Mouse (Mus musculus) midbrain, embryonic 11.5 days (tissue): ENCODE measurements at regions not wholly inside any gene's neighbourhood (a gene's known extent, or its start where the extent isn't known, plus 50 kb on each side); places are given as distances from the start of the nearest gene placed in this dataset.

Source experiments
- ATAC-seq: fragments of 200-750 bp; cut with Nextera tagmentation; 2 replicates; pipeline ENCODE4 v1.8.0; 2017; ENCODE audit warnings: moderate TSS enrichment, moderate library complexity; ENCODE audit not compliant: low FRiP score
- DNase-seq: peaks from one replicate; pipeline ENCODE4 v3.0.0; 2015; ENCODE audit warnings: low spot score; ENCODE audit errors: missing footprints
- H3K27ac ChIP-seq: fragments of 300-500 bp; sonication (generic); 2 replicates; pipeline ENCODE4 v1.5.1; 2014; ENCODE audit warnings: low read depth, low read length
- H3K27me3 ChIP-seq: fragments of 300-500 bp; sonication (generic); 2 replicates; pipeline ENCODE4 v1.6.1; 2014; ENCODE audit warnings: mild to moderate bottlenecking, low read length, moderate library complexity, mixed read lengths; ENCODE audit not compliant: control insufficient read depth, insufficient read depth
- H3K36me3 ChIP-seq: fragments of 300-500 bp; sonication (generic); 2 replicates; pipeline ENCODE4 v1.6.1; 2014; ENCODE audit warnings: mild to moderate bottlenecking, low read length, moderate library complexity, mixed read lengths; ENCODE audit not compliant: control insufficient read depth, insufficient read depth
- H3K4me1 ChIP-seq: fragments of 300-500 bp; sonication (generic); 2 replicates; pipeline ENCODE4 v1.6.1; 2014; ENCODE audit warnings: low read length; ENCODE audit not compliant: control insufficient read depth, insufficient read depth
- H3K4me2 ChIP-seq: fragments of 300-500 bp; sonication (generic); 2 replicates; pipeline ENCODE4 v1.6.1; 2014; ENCODE audit warnings: mild to moderate bottlenecking, moderate library complexity
- H3K4me3 ChIP-seq: fragments of 300-500 bp; sonication (generic); 2 replicates; pipeline ENCODE4 v1.5.1; 2014; ENCODE audit warnings: low read depth, low read length
- H3K9ac ChIP-seq: fragments of 300-500 bp; sonication (generic); 2 replicates; pipeline ENCODE4 v1.6.1; 2014; ENCODE audit warnings: low read length
- H3K9me3 ChIP-seq: fragments of 300-500 bp; sonication (generic); 2 replicates; pipeline ENCODE4 v1.6.1; 2016; ENCODE audit warnings: low read length; ENCODE audit not compliant: control insufficient read depth
- WGBS: fragments of 180-500 bp; shearing (Covaris S2); extraction: QIAGEN DNeasy Blood & Tissue Kit; methylation state at CpG from one replicate; pipeline ENCODE4 v1.1.7; 2014; 5-methylcytosine and 5-hydroxymethylcytosine counted together

GRCm38 (mm10) chr2:92525628-92526027 is 65.3 kb upstream of the Slc35c1 start:
- ATAC-seq (no peak), DNase-seq (no peak)
- H3K36me3 ChIP-seq, result no peaks in the 10 kb centered on the region
- H3K27ac ChIP-seq, result no peak overlapping the region
- no peak overlapping the region for H3K9ac ChIP-seq
- WGBS, result 75% methylated on average over 7 of the region's 7 CpGs
- H3K27me3 ChIP-seq, result no peaks in the 10 kb centered on the region
- H3K4me2 ChIP-seq, result no peak overlapping the region
- H3K4me3 ChIP-seq, result no peak overlapping the region
- peaks cover 7% of the 10 kb centered on the region; the same call in 1 of the 2 replicates for H3K4me1 ChIP-seq
- H3K9me3 ChIP-seq, result no peaks in the 10 kb centered on the region

GRCm38 (mm10) chr2:92525062-92525623 is 64.8 kb upstream of the Slc35c1 start:
- H3K9me3 ChIP-seq, result no peaks in the 10 kb centered on the region
- H3K4me3 ChIP-seq, result no peak overlapping the region
- no peaks in the 10 kb centered on the region for H3K27me3 ChIP-seq
- ATAC-seq (no peak), DNase-seq (no peak)
- H3K9ac ChIP-seq, result no peak overlapping the region
- H3K4me1 ChIP-seq, result peaks cover 7% of the 10 kb centered on the region; the same call in 1 of the 2 replicates
- H3K36me3 ChIP-seq, result no peaks in the 10 kb centered on the region
- H3K4me2 ChIP-seq, result no peak overlapping the region
- 87% methylated on average over 10 of the region's 10 CpGs for WGBS
- H3K27ac ChIP-seq, result no peak overlapping the region

- no peak for ATAC-seq
- Histone ChIP-seq H3K27ac (no peak overlapping the region), H3K9me3 (no peaks in the 10 kb centered on the region), H3K4me3 (no peak overlapping the region), H3K4me2 (no peak overlapping the region), H3K4me1 (peaks cover 4% of the 10 kb centered on the region; the same call in 1 of the 2 replicates), H3K27me3 (no peaks in the 10 kb centered on the region), H3K36me3 (no peaks in the 10 kb centered on the region), H3K9ac (no peak overlapping the region)
- DNase-seq, result peak; percentile 39
- 88% methylated on average over 9 of the region's 9 CpGs for WGBS
Observed at GRCm38 (mm10) chr2:92524346-92524905, 64.1 kb upstream of the Slc35c1 start.

GRCm38 (mm10) chr2:92523321-92523895 is 63.1 kb upstream of the Slc35c1 start:
- Histone ChIP-seq H3K4me3 (no peak overlapping the region), H3K27ac (no peak overlapping the region), H3K9me3 (no peaks in the 10 kb centered on the region), H3K27me3 (no peaks in the 10 kb centered on the region), H3K9ac (no peak overlapping the region), H3K36me3 (no peaks in the 10 kb centered on the region), H3K4me2 (no peak overlapping the region), H3K4me1 (no peaks in the 10 kb centered on the region)
- ATAC-seq (no peak), DNase-seq (peak; percentile 51)
- whole genome bisulfite sequencing, result 89% methylated on average over 13 of the region's 13 CpGs

- no peaks in the 10 kb centered on the region for H3K4me1 ChIP-seq
Observed at GRCm38 (mm10) chr2:92521527-92521926, 61.2 kb upstream of the Slc35c1 start.

GRCm38 (mm10) chr2:92519396-92519795 is 59.1 kb upstream of the Slc35c1 start:
- no peak overlapping the region for H3K9ac ChIP-seq
- DNase-seq (no peak), ATAC-seq (no peak)
- H3K36me3 ChIP-seq, result no peaks in the 10 kb centered on the region
- no peak overlapping the region for H3K27ac ChIP-seq
- 92% methylated on average over 8 of the region's 8 CpGs for WGBS
- no peaks in the 10 kb centered on the region for H3K27me3 ChIP-seq
- no peaks in the 10 kb centered on the region for H3K4me1 ChIP-seq
- no peaks in the 10 kb centered on the region for H3K9me3 ChIP-seq
- no peak overlapping the region for H3K4me3 ChIP-seq
- no peak overlapping the region for H3K4me2 ChIP-seq

More at GRCm38 (mm10) chr2:92521527-92521926, 61.2 kb upstream of the Slc35c1 start:
- H3K9ac ChIP-seq, result no peak overlapping the region
- ATAC-seq, result no peak
- WGBS, result 83% methylated on average over 8 of the region's 8 CpGs
- no peaks in the 10 kb centered on the region for H3K36me3 ChIP-seq
- no peak for DNase-seq
- H3K4me3 ChIP-seq, result no peak overlapping the region
- no peak overlapping the region for H3K27ac ChIP-seq
- no peaks in the 10 kb centered on the region for H3K9me3 ChIP-seq
- H3K27me3 ChIP-seq, result no peaks in the 10 kb centered on the region
- H3K4me2 ChIP-seq, result no peak overlapping the region

GRCm38 (mm10) chr2:92518891-92519290 is 58.6 kb upstream of the Slc35c1 start:
- Histone ChIP-seq H3K4me1 (no peaks in the 10 kb centered on the region), H3K9ac (no peak overlapping the region), H3K27ac (no peak overlapping the region), H3K4me3 (no peak overlapping the region), H3K9me3 (no peaks in the 10 kb centered on the region), H3K4me2 (no peak overlapping the region), H3K36me3 (no peaks in the 10 kb centered on the region), H3K27me3 (no peaks in the 10 kb centered on the region)
- WGBS, result 87% methylated on average over 8 of the region's 8 CpGs
- ATAC-seq (no peak), DNase-seq (peak; percentile 51)

- Histone ChIP-seq H3K9me3 (no peaks in the 10 kb centered on the region), H3K4me2 (no peak overlapping the region), H3K4me1 (no peaks in the 10 kb centered on the region), H3K36me3 (no peaks in the 10 kb centered on the region), H3K27ac (no peak overlapping the region), H3K27me3 (no peaks in the 10 kb centered on the region), H3K4me3 (no peak overlapping the region), H3K9ac (no peak overlapping the region)
- ATAC-seq, result no peak
- DNase-seq, result peak; percentile 17
- 62% methylated on average over 6 of the region's 6 CpGs for WGBS
Observed at GRCm38 (mm10) chr2:92514961-92515360, 54.6 kb upstream of the Slc35c1 start.
